Mouse (Mus musculus): Measurements from ENCODE around the gene AY074887. TPM values are rescaled to one million over a fixed set of nuclear protein-coding genes. Genes with fewer than 3 reads are reported as not detected.

AY074887 gene
- total RNA-seq (2023), result not detected

DNA sequence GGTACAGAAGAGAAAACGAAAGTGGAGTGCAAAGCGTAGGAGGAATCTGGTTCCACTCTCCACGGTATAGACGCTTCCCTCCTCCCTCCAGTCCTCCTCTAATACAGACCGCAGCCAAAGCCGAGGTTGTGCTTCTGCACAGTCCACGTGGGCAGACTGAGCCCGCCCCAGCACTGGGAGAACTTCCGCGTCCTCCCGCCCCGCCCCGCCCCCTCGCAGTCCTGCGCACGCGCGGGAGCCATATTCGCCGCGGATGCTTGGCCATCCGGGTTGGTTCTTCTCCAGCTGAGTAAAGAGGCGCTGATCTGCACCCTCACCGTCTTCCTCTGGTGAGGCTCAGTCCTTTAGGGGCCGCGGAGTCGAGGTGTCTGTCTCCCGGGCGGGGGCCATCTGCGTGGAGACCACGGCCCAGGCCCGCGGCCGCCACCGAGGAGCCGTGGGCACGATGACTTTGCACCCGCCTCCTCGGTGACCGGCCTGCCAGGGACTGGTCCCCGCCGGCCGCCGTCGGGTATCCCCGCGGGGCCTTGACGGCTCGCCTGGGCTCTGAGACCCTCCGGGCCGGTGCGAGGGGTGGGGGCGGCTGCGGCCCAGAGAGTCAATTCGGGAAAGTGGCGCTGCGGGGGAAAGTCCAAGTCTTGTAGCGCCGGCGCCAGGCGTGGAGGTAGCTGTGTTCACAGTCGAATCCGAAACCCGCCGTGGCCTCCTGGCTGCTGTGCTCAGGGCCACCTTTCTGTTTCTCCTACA, at the start of gene AY074887, which contains the start of gene Psma4:
TSS of gene AY074887 (minus strand) at position 424 of the 747 bp plus-strand sequence.
TSS of gene Psma4 (plus strand) at position 216 of the 747 bp plus-strand sequence.

DNA sequence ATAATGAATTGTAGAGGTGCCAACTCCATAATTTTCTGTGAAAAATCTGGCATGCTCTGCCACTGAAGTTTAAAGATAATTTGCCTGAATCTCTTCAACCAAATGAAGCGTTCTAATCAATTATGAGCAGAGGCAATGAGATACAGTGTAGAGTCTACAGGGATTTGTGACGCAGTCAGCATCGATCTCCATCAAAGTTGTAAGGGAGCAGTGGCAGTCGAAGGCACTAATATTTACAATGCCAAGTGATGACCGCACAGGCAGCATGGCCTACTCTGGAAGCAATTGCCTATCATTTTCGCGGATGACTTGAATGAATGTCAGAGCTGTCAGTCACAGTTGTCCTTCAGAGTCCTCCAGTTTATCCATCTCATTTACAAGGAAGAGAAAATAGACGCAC, 29.9 kb upstream of the AY074887 start, which contains the start of gene Chrna5:
TSS of gene Chrna5 (plus strand) at position 207 of the 400 bp plus-strand sequence.

DNA sequence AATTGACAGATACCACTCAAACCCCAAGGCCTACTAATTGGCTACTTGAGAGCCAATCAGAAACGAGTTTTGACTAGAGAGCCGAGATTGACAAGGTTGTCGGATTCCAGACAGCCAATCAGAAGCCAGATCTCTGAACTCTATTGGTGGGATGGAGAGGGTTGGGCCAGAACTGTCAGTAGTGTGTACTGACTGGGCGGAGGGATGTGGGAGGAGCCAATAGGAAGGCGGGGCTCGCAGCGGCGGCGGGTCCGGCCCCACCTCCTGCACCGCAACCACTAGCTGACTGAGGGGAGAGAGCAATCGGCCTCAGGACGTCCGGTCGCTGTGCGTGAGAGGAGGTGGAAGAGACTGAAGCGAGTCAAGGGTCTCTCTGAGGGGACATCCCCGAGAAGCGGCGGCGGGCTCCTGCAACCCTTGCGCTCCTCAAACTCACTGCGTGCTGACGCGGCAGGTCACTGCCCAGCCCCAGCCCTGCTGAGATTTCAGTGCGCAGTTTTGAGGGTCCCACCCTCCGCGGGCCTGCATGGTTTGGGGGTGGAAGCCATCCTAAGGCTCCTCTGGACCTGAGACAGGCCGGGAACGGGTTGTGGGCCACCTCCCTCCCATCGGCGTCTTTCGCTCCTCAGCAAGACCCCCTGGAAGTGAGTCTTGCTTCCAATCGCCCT, 33.7 kb downstream of the AY074887 start, which contains the start of gene Hykk:
TSS of gene Hykk (plus strand) at position 274 of the 668 bp plus-strand sequence.

Other genes starting within 250 kb of the AY074887 start
- 48.1 TPM for gene Wdr61, start 216.5 kb downstream of the AY074887 start, total RNA-seq (2023)
- not detected for gene Crabp1, start 186.2 kb downstream of the AY074887 start, total RNA-seq (2023)
- gene Ireb2, start 87.2 kb downstream of the AY074887 start, total RNA-seq (2023), result 41.0 TPM
- gene Hykk, start 33.7 kb downstream of the AY074887 start, total RNA-seq (2023), result 1.0 TPM
- gene Psma4, start 208 bp downstream of the AY074887 start, total RNA-seq (2023), result 91.9 TPM
- gene Chrna5, start 29.9 kb upstream of the AY074887 start, total RNA-seq (2023), result not detected
- not detected for gene Chrna3, start 75.6 kb upstream of the AY074887 start, total RNA-seq (2023)
- not detected for gene Chrnb4, start 97.8 kb upstream of the AY074887 start, total RNA-seq (2023)
- 27.5 TPM for gene Ube2q2, start 197.9 kb upstream of the AY074887 start, total RNA-seq (2023)

Measured in CD4-positive naive resting alpha-beta T cell, adult 76 days (primary cell).